Mouse (Mus musculus) embryo, embryonic 11 days (tissue): ENCODE results near the gene Rtn3.
"Not testable (repeated sequence)": the region's sequence is repeated elsewhere in the genome, so short reads cannot be mapped to it uniquely, and the experiment has no call there.

ENCODE experiments used
- DNase-seq: peaks from one replicate; pipeline ENCODE4 v3.0.0-alpha.2; 2015

Gene Rtn3

DNA sequence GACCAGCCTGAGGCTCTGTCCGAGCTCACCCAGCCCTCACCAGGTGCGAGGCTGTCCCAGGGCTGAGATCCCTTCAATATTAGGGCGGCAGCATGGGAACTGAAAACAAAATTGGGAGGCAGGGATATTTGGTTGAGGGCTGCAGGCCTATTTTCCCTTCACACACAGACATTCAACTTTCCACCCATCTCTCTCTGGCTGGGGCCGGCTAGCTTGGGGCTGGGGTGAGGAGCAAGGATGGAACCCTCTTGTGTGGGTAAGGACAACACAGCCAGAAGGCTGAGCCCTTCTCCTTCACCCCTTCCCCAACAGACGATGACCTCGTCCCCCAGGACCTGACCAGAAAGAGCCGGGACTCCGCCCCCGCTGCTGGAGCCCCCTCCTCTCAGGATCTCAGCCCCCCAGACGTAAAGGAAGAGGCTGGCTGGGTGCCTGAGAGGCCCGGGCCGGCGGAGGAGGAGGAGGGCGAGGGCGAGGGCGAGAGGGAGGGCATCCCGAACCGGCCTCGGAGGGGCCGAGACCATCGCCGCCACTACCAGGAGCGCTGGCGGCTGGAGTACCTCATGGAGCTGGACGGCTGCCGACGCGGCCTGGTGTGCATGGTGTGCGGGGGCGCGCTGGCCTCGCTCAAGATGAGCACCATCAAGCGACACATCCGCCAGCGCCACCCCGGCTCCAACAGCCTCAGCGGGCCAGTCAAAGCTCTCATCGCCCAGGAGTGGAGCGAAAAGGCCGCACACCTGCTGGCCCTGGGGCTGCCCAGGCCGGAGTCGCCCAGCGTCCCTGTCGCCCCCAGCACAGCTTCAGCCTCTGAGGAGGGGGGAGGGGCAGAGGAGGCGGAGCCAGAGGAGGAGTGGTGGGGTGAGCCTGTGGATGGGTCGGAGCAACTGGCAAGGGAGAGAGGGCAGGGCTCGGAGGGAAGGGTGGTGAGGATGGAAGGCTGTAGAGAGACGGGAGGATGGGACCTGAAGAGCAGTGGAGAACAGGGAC, 61.2 kb downstream of the Rtn3 start:
- DNase-seq = peak; percentile 83

DNA sequence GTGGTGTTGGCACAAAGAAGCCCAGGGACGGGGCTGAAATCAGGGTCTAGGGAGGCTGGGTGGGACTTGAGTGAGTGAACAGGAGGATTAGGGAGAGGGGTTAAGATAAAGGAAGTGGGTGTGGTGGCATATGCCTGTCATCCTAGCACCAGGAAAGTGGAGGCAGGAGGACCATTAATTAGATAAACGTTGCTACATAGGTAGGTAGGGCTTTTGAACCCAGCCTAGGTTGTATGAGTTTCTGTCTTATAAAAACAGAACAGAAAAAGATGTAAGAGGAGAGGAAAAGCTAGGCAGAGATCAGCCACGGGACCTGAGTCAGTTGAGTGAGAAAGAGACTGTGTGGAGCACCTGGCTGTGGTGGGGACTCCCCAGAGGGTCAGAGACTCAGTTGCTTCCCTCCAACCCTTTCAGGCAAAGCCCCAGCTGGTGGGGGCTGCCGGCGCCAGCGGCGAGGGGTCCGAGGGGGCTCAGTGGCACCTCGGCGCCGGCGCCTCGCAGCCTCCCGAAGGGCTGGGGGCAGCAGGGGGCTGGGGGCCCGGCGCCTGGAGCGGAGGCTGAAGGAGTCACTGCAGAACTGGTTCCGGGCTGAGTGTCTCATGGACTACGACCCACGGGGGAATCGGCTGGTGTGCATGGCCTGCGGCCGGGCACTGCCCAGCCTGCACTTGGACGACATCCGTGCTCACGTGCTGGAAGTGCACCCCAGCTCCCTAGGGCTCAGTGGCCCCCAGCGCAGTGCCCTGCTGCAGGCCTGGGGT, 62.1 kb downstream of the Rtn3 start:
- DNase-seq = peak; percentile 22

DNA sequence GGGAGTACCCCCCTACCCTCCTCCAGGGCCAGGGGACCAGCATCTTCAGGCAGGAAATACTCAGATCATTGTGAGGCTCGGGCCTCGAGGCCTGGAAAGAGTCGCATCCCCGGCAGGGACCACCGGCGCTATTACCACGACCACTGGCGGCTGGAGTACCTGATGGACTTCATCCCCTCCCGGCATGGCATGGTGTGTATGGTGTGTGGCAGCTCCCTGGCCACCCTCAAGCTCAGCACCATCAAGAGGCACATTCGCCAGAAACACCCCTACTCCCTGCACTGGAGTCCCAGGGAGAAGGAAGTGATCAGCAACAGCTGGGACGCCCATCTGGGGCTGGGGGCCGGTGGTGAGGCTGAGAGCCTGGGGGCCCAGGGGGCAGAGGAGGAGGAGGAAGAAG, 63.0 kb downstream of the Rtn3 start:
- no peak for DNase-seq

DNA sequence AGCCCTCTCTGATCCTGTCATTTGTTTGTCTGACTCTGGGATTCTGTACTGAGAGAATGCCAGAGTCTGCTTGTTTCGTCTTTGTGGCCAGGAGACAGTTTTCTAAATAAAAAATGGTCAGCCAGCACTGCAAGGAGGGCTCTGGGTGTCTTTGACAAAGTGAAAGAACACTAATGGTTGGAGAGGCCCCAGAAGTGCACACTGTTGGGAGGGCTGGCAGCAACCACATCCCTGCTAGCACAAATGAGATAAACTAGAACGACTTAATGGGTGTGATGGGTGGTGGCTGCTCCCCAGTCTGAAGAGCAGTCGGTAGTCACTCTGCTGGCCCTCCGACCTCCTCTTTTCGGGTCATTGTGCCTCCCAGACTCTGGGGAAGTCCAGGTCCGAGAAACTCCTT, 63.9 kb downstream of the Rtn3 start:
- no peak for DNase-seq

DNA sequence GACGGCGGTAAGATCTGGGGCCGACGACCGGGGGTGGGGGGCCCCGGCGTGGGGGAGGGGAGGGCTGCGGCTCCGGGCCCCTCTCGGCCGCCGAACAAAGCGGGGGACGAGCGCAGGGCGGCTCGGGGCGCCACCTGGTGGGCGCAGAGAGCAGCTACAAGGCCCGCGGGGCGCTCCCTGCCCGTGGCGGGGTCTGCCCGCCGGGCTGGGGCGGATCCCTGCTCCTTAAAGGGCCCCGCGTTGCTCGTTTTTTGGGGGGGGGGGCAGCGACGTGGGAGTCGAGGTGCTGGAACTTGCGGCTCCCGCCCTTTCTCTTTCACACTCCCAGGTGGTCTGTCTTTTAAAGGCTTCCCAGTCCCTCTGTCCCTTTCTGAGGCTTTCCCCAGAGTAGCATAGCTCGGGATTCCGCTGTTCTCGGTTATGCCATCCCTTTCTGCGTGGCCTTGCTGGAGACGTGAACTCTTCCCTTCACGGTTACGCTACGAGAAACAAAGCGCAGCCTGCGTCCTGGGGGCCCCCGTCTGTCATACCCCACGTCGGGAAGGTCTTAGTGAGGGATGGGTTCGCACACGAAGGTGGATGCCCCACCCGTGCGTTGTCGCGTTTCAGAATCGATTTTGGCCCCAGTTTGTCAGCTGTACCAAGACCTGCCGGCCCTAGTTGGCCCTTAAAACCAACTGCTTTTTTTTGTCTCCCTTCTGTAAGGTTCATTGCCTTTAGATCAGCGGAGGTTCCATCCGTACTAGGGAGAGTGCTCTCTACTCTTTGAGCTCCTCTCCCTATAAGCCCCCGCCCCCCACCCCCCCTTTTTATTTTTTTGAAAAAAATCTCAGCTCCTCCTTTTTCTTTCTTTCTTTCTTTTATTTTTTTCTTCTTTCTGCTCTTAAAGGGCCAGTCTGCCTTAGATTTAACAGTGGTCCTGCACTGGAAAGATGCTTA, 64.9 kb downstream of the Rtn3 start:
- DNase-seq = peak; percentile 92

DNA sequence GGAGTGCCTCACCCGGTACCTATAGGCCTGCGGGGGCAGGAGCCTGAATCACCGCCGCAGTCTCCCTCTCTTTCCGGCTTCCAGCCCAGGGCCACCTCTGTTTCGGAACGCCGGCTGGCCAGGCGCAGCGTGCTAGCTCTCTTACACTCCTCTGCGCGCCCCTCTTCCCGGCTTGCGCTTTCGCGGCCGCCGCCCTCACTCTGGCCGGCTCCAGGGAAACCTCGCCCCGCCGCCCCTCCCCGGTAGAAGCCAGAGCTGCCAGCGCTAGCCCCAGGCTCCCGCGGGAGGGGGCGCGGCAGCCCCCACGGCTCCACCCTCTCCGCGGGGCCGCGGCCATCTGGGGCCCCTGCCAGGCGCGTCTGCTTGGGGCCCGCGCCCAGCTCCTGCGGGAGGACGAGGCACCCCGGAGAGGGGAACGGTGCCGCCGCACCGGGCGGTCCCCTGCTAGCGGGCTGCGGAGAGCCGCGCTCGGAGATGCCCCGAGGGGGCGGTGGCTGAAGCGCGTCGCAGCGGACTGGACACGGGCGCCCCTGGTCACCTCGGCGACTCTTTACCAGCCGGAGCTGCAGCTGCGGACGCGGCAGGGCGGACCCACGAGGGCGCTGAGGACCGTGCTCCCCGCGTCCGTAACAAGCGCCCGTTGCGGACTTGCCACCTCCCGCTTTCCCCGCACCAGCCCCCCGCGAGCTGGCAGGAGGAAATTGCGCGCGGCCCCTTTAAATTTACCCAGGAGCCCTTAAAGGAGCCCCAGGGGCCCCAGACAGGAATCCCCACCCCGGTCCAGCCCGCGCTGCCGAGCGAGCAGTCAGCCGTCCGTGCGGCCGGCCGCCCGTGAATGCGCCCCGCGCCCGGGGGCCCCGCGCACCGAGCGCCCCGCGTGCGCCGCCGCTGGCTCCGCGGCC, 66.0 kb downstream of the Rtn3 start, which contains the start of gene 2700081O15Rik:
2700081O15Rik (plus strand) TSS at position 792 of the 902 bp plus-strand sequence.
- peak; percentile 92 for DNase-seq

DNA sequence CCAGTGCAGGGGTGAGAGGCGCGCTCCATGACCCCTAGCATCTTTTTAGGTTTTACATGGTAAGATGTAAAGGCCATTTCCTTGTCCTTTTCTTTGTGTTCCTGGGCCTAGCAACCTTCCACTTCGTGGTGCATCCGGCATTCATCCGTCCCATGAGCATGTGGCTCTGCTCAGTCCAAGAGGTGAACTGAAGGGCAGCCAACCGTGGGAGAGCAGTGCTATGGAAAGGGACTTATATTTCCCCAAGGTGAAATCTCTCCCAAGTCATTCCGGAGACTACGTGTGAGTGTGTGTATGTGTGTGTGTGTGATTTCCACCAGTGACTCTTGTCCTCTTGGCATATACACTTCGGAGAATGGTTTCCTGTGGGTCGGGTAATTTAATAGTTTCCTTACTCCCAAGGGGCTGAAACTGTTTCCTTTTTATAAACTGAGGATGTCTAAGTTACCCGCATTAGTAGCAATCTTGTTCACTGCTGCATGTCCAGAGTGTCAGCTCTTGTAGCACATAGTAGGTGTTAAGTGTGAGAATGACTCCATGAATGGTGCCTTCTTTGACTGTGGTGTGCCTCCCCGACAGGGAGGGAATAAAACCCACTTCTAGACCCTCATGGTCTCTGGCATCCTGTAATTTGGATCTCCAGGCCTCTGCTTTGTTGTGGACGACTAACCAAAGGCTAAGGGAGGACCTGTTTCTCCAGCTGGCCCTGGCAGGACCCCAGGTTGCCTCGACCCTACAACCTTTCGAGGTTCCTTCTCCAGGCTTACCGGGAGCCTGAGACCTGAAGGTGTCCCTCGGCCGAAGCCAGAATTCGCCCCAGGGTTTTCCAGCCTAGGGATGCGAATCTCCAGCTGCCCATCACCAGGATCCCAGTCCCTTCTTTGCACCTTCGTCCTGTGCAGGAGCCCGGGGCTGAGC, 66.9 kb downstream of the Rtn3 start:
- DNase-seq = peak; percentile 22

DNA sequence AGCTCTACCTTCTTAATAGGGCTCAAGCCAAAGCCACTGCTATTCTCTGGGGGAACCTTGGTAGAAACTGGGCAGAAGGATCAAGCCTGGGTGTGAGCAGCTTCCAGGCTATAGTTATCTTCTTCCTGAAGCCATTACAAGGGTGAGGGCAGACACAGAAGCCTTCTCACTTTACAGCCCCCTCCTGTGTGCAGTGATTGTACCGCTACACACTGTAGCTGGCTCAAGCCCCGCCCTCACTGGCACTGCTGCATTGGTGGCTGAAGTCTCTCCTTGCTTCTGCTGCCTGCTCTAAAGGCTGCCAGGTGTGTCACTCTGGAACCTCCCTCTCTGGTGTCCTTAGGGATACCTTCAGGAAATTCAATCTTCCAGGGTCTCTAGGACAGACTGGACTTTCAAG, 70.7 kb downstream of the Rtn3 start:
- no peak for DNase-seq

DNA sequence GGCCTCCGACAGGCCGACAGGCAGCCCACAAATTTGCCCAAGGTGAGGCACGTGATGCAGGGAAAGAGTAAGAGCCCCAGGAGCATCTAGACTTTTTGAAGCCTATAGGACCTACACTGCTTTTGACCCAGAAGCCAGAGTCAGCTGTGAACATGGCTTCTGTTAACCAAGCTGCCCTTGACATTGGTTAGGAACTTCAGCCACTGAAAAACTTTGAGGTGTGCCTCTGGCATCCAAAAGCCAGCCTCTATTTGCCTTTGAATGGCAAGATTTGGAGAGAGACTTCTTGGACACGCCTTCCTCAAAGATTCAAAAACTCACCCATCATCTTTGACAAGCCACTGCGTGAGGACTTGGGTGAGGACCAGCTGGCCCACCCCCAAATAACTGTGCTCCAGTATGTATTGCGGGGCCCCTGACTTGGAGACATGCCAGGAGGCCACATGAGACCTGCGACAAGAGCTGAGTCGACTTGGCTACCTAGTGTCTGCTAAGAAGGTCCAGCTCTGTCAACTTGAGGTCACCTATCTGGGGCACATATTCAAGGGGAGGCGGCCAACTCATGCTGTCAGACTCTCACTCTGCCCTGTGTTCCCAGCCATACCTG, 78.4 kb downstream of the Rtn3 start:
- DNase-seq = no peak

DNA sequence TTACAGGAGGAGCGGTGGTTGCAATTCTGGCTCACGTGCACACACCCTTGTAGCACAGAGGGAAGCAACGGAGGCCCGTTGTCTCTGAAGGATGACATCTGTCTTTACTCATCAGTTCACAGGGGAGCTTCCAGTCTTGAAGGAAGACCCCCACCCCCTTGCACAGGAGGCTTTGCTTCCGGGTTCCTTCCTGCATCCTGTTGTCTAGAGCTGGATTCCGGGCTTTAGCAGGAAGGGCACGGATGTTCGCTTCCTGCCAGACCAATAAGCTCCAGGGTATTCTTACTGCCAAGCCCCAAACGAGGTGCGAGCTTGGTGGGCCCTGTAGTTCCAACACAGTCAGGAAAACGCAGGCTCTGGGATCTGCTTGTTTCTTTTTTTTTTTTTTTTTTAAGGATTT, 82.4 kb downstream of the Rtn3 start:
- peak; percentile 10 for DNase-seq

DNA sequence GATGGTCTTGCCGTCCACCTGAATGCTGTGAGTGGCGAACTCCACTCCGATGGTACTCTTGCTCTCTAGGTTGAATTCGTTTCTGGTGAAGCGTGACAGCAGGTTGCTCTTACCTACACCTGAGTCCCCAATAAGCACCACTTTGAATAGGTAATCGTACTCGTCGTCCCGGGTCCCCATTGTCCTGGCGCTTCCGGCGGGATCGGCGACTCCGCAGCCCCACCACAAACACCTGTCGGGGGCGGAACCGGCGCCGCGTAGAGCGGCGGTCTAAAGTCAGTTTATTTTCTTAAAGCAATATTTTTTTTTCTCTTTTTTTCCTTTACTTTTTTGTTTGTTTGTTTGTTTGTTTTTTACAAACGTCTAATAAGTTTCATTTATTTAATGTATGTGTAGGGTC, 84.2 kb downstream of the Rtn3 start:
- not testable (repeated sequence) for DNase-seq

DNA sequence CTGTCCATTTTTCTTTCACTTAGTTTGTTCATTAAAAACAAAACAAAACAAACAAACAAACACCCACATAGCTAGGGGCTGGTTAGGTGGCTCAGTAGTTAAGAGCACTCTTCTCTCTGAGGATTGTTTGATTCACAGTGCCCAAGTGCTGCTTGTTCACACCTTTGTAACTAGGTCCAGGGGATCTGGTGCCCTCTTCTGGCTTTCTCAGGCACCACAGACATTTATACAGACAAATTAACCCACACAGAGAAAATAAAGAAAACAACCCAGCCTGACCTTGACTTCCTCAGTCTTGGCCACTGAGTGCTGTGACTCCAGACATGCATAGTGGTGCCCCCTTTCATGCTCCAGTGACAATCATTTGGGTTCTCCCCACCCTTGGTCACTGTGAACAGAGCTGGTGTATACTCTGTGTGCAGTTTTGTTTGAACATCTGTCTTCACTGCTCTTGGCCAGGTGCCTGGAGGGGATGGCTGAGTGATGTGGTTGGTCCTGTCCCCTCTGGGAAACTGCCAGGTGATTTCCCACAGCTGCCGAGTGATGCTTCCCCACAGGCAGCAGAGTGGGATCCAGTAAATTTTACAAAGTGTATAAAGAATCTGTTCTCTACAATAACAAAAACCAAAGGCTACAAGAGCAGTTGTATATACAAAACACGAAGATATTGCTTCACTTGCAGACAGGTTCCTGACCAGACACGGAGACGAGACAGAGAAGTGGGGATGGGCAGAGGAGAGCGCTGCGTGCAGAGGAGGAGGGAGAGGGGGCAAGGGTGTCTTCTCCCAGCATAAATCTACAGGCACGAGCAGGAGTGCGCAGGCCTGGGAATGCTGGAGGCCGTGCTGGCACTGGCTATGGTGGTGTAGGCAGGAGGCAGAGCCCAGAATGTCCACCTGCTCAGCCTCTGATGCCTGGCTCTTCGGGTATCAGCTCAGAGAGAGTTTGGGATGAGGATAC, 85.9 kb downstream of the Rtn3 start:
- DNase-seq = peak; percentile 14

DNA sequence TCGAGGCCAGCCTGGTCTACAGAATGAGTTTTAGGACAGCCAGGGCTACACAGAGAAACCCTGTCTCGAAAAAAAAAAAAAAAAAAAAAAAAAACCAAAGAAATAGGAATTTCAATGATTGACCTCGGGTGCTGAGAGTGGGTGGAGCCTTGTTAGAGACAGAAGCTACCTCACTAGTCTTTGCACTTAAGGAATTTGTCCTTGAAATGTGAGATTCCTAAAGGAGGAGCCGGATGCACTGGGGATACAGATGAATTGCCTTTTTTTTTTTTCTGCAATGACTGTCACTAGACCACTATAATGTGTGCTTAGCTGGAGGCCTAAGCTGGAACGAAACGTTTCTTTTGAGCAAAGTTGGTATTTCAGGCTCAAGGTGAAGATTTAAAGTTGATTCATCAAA, 94.6 kb downstream of the Rtn3 start:
- no peak for DNase-seq

DNA sequence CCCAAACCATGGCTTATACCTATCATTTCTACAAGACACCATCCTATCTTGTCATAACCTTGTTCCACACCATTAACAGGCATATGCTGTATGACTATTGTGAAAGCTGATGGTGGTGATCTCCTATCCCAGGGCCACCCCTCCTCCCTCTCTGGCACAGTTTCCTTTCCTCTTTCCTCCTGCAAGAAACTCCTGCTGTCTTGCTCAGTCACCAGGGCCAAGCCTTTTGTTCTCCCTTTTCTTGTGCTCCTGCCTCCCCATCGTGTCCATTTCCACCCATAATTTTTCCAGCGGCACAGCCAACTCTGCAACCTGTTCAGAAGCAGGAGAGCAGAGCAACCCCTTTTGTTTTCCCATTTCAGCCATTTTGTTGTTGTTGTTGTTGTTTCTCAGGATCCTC, 97.0 kb downstream of the Rtn3 start:
- no peak for DNase-seq

DNA sequence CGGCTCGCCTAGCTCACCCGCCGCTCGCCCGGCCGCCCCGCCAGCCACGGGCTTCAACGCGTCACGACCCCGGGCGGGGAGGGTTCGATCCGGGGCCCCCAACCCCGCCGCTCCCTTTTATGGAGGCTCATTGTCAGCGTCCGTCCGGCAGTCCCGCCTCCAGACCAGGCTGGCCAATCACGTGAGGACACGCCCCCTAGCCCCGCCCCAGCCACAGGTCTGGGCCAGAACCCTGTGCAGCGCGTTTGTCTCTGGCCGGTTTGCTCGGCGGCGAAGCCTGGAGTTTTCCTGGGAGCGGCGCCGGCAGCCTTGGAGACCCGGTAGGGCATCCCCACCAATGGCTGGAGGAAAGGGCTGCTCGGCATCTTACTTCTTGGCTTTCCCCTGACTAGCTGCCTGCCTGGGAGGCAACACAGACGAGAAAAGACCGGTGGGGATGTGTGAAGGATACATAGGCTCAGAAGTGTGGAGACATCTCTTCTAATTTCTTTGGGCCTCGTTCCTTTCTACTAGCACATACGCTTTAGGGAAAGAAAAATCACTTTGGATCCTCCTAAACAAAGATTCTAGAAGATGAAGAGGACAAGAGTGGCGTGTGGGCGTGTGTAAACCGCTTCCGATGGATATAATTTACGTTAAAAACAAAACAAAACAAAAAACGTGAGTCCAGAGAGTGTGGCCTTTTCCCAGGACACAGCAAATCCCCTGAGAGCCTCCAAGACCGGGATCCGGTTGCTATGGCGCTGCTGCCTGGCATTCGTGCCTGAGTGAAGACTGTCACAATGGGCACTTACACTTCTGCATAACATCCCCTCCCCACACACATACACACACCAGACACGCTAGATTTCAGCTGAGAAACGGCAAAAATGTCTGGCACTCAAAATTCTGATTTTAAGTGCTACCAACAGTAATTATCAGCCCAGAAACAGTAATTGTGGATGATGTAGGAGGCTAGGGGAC, 99.9 kb downstream of the Rtn3 start, which contains the start of gene Spindoc:
Spindoc (minus strand) TSS at position 92 of the 963 bp plus-strand sequence.
- DNase-seq = peak; percentile 98

DNA sequence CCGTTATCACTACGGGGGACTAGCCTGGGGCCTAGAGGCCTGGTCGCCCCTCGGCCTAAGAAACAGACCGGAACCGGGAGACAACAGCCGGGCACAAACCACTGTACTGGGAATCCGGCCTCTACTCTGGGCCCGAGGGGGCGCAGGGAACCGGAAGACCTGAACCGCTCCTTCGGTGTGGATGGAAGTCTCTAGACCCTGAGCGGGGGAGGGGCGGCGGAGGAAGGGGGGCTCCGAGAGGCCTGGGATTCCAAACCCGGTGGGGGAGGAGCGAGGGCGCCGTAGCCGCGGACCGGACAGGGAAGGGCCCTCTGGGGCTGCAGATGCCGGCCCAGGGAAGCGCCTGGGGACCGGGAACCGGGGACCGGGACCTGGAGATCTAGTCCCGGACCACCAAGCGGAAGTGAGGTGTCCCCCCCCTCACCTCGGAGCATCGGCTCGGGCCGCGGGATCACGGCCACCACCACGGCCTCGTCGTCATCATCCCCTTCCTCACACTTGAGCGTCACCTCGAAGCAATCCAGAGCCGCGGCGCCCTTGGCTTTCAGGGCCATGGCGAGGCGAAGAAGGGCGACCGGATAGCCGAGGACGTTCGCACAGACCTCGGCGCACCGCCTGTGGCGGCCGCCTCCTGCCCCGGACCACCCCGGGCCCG, 100.7 kb downstream of the Rtn3 start:
- peak; percentile 86 for DNase-seq

DNA sequence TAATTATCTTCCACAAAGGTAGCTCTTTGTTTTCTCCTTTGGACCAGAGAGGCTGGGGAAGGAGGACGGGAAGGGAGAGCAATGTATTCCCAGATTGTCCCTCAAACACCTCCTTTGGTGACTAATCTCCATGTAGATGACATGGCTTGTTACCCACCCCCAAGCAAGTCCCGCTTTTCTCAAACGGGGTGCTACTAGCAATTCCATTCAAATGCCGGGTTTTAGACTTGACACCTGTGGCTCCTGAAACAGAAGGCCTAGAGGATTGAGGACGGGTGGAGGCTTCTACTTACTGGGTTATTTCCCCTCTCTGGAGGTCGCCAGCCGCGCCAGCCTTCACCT, 101.2 kb downstream of the Rtn3 start:
- DNase-seq = no peak
